Comparison of ENCODE assay signal across 14 mouse cellular contexts in genomic region chr7:49804638-49805165, GRCm38 (mm10).
"Had no signal": no experiment of that assay in that cellular context is flagged by ENCODE, and none has a peak within 500 bp of the region (broad histone marks: within the 10 kb centered on the region; RNA-seq: fewer than 3 reads in every experiment).

No protein-coding gene starts in this region.

- H3K9ac ChIP-seq: limb, embryonic 13.5 days; liver, embryonic 14.5 days; midbrain, embryonic 15.5 days; neural tube, embryonic 12.5 days had no signal

- ATAC-seq: lung, postnatal 0 days; midbrain, embryonic 15.5 days had no signal

- H3K27me3 ChIP-seq: limb, embryonic 13.5 days; midbrain, embryonic 15.5 days; neural tube, embryonic 12.5 days had no signal

- H3K9me3 ChIP-seq: limb, embryonic 13.5 days; midbrain, embryonic 10.5 days; midbrain, embryonic 15.5 days; neural tube, embryonic 12.5 days had no signal

- H3K4me1 ChIP-seq: limb, embryonic 13.5 days; midbrain, embryonic 15.5 days; neural tube, embryonic 12.5 days had no signal

- H3K27ac ChIP-seq: limb, embryonic 13.5 days; liver, embryonic 14.5 days; midbrain, embryonic 10.5 days; midbrain, embryonic 15.5 days; neural tube, embryonic 12.5 days; stomach, postnatal 0 days had no signal

- DNase-seq: kidney, adult 11 months; kidney, adult 9 months; kidney, postnatal 36 days; left cerebral cortex, postnatal 4 days; lung, adult 2 months; lung, postnatal 4 days; thymus, postnatal 4 days had no signal

- H3K36me3 ChIP-seq: midbrain, embryonic 15.5 days had no signal

- H3K4me3 ChIP-seq: limb, embryonic 13.5 days; midbrain, embryonic 10.5 days; midbrain, embryonic 15.5 days; neural tube, embryonic 12.5 days had no signal

- H3K4me2 ChIP-seq: limb, embryonic 13.5 days; midbrain, embryonic 15.5 days; neural tube, embryonic 12.5 days had no signal
